Mouse (Mus musculus) WW6 (cell line): Measurements from ENCODE around the gene Tmem19.
A peak's percentile ranks its signal among the peaks of the same experiment; 100 is the strongest.

Experiments
- DNase-seq: peaks from one replicate; pipeline ENCODE4 v3.0.0-alpha.2; 2013; ENCODE audit warnings: low read depth, low spot score

Gene Tmem19

GRCm38 (mm10) chr10:115361840-115362622 is at the start of gene Tmem19:
TSS of gene Tmem19 (minus strand) at chr10:115362501.
- DNase-seq: peak; percentile 94

DNA sequence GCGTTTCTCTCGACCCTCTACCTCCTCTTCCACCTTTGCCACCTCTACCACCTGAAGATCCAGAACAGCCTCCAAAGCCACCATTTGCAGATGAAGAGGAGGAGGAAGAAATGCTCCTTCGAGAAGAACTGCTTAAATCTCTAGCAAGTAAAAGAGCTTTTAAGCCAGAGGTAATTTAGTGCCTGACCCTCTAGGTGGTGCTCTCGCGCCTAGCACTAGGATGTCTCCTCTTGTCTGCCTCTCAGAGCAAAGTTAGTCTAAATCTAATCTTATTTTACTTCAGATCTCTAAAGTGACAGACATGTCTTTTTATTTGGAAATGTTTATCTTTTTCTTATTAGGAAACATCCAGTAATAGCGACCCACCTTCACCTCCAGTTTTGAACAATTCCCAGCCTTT is 44.1 kb upstream of the Tmem19 start:
- DNase-seq: no peak

DNA sequence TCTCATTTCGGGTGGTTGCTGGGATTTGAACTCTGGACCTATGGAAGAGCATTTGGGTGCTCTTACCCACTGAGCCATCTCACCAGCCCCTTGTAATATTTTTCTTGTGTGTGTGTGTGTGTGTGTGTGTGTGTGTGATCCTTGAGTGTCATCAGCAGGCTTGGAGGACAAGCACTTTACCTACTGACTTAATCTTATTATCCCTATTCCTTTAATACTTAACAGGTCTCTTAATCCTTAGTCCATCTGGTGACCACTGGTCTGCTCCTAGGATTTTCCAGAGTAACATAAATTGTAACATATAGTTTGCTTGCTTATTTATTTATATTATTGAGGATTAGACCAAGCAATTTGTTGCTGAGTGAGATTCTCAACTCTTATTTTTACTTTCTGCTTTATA is 29.6 kb upstream of the Tmem19 start:
- DNase-seq: no peak

DNA sequence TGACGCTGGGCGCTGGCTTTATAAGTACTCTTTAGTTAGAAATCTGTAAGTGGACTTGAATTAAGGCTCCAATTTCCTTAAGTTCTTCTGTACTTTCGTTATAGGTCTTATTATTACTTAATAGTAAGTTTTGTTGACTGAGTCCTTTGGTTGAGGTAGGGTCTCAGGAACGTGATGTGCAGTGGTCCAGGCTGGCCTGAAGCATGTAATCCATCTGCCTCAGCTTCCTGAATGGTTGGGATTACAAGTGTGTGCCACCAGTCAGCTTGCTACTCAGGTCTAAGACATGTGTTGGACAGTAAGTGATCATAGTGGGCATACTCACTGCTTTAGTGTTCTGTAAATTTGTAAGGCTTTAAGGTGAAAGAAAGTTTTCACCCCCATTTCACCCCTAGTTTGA is 28.8 kb upstream of the Tmem19 start:
- no peak for DNase-seq

DNA sequence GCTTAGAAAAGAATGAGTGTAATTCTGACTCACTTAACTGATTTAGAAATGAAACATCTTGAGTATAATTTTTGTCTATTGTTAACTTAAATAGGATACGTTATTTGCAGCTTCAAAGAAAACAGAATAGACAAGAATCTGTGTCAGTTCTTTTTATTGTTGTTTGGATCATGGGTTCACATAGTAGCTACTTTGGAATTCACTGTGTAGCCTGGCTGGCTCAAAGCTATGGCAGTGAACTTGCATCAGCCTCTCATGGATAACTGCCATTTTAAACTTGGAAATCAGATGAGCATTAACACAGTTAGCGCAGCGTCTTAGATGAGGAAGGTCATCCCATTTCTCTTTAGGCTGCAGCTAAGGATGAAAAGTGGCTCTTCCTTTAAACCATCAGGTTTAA is 25.6 kb upstream of the Tmem19 start:
- no peak for DNase-seq

GRCm38 (mm10) chr10:115385018-115386002 is 23.0 kb upstream of the Tmem19 start:
- DNase-seq: no peak

DNA sequence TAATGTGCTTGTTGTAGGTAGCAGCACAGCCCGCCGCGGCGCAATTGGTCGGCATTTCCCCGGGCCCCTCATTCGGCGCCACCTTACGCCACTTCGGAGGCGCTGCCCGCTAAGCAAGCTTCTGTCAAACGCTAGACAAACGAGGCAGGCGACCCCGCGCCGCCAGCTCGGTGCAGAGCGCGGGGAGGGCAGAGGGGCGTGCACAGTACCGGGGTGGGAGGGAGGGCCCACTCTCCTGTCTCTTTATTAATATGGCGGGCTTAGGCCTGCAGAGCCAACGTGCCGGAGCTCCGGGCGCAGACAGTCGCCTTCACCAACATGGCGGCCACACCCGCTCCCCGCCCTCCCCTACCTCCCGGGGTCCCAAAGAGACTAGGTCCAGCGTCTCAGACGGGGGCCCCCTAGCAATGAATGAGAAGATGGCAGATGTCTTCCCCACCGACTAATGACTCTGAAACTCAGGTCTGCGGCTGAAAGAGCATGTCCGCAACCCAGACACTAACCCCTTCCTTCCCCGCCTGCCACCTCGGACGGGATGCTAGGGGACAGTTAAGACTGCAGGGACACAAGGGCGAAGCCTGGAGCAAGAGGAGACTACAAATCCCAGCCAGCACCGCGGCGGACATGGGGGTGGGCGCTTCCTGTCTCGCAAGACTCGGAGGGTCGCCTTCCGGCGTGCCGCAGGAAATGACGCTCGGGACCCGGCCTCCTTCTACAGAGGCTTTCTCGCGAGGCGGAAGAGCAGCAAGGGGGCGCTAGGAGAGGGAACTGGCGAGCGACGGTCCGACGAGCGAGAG is 22.1 kb upstream of the Tmem19 start, which contains the start of the genes Thap2 and Zfc3h1:
Thap2 (minus strand) TSS at position 223 of the 797 bp plus-strand sequence.
Zfc3h1 (plus strand) TSS at position 739 of the 797 bp plus-strand sequence.
- DNase-seq: peak; percentile 97

GRCm38 (mm10) chr10:115383644-115384220 is 21.4 kb upstream of the Tmem19 start:
- no peak for DNase-seq

- no peak for DNase-seq
These were observed 20.7 kb upstream of the Tmem19 start for GRCm38 (mm10) chr10:115382846-115383643.

DNA sequence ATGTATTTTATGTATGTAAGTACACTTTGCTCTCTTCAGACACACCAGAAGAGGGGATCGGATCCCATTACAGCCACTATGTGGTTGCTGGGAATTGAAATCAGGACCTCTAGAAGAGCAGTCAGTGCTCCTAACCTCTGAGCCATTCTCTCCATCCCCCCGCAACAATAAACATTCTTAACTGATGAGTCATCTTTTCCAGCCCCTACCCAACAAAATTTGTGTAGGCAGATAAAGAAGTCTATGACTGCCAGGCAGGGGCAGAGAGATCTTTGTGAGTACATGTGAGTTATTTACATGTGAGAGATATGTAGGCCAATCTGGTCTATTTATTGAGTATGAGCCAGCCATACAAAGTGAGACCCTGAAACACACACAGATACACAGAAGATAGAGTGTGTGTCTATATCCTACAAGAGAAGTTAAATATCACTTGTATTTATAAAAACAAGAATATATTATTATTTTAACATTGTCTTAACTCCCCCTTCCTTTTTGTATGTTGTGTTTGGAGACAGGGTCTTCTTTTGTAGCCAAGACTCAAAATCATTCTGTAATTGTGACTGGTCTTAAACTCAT is 19.3 kb upstream of the Tmem19 start:
- DNase-seq: no peak

DNA sequence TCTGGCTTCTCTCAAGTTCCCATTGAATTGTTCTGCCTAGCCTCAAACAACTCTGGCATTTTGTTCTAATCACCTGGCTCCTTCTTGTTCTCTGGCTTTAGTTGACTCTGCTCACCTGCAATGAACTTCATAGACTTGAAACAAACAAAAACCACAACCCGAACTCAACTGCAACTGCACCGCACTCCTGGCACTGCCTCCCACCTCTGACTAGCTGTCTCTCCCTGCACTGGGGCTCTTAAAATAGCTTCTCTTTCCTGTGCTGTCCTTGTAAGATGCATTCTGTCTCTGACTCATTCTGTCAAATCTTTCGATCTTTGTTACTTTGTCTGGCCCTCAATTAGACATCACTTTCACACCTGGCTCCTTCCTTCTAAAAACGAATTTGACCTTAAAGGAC is 850 bp upstream of the Tmem19 start:
- no peak for DNase-seq

DNA sequence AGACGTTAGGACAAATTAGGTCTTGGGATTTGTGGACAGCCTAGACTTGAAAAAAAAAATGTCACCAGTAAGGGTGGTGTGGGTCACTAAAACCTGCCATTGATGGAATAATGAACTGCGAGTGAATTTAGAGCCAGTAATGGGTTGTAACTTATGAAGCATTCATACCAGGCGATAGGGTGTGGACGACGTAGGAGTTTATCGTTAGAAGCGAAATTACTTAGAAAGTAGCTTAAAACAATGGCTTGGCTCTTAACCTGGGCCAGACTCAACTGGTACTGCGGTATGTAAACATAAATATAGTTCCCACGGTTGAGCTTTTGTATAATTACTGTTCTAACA is 293 bp upstream of the Tmem19 start:
- no peak for DNase-seq

DNA sequence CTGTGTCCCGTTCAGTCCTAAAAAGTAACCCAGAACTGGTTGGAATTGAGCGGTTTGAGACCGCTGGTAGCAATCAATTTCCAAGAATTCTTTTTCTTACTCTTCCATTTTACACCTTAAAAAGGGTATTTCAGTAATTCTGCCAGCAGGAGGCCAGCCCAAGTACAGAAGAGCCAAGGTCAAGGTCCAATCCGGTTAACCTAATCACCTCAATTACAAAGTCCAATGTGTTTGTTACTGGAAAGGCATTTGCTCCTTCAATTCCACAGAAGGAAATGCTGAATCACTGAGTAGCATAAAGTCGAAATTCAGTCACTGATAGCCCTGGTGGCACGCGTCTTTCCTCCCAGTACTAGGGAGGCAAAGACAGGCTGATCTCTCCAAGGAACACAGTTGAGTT is 3.2 kb downstream of the Tmem19 start:
- no peak for DNase-seq

GRCm38 (mm10) chr10:115358216-115358919 is 3.9 kb downstream of the Tmem19 start:
- no peak for DNase-seq

- DNase-seq: no peak
These were observed 6.2 kb downstream of the Tmem19 start for GRCm38 (mm10) chr10:115356106-115356505.

DNA sequence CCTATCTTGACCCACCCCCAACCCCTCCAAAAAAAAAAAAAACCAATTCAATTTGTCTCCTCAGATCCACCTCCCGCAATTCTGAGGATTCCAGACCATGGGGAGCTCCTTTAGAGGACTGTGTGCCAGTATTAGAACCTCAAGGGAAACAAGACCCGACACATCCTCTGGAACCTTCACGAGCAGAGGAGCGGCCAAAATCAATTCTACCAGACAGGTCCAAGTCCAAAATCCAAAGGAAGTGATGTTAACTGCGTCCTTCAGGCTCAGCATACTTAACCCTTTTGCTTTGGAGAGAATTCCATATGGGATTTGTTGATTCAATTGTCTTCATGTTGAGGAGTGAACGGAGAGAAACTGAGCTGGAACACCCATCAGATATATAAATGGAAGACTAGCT is 7.3 kb downstream of the Tmem19 start:
- DNase-seq: no peak

- DNase-seq: no peak
These were observed 7.7 kb downstream of the Tmem19 start for GRCm38 (mm10) chr10:115354553-115354952.

DNA sequence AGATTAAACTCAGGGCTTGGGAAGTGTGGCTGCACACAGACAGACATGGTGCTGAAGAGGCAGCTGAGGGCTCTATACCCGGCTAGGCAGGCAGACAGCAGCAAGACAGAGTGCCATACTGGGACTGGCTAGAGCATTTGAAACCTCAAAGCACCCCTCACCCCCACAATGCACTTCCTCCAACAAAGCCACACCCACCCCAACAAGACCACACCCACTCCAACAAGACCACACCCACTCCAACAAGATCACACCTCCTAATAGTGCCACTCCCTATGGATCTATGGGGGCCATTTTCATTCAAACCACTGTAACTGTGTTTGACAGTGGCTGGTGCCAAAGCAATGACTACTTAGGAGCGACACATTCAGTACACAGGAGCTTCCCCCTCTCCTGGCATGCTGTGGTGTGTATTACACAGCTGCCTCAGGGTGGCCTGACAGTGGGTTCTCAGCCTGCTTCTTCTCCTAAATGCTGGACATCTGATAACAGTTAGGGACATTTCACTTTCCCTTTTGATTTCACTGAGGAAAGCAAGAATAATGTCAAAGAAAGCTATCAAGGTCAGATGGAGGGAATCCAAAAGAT is 11.4 kb downstream of the Tmem19 start:
- peak; percentile 16 for DNase-seq

DNA sequence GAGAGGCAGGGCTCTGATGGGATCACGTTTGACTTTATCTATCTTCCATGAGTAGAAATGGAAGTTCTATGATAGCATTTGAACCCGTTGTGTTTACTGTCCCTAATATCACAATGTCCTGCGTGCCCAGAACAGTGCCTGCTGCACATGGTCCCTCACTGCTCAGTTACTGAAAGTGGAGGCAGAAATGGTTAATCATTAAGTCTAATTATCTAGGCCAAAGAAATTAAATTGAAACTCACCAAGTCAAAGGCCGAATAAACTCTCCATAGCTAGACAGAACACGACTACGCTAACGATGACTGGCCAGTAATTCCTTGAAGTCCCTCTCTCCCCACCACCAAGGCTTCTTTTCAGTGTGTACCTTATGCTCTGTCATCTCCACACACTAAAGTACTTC is 12.8 kb downstream of the Tmem19 start:
- DNase-seq: no peak
